Mouse (Mus musculus) regulatory T cell (primary cell): Measurements from ENCODE around the gene Pip5k1a.
"Not testable (repeated sequence)": the region's sequence is repeated elsewhere in the genome, so short reads cannot be mapped to it uniquely, and the experiment has no call there.

Experiments
- in situ Hi-C: fragments of 300-600 bp; cut with MboI, MseI; formaldehyde crosslinking; loops from one replicate; pipeline ENCODE4 v1.15.1; 2025; ENCODE audit warnings: high pct_unique_total_duplicates

Pip5k1a gene

GRCm38 (mm10) chr3:95106338-95107117, at the start of gene Pip5k1a:
Pip5k1a (minus strand) TSS chr3:95106930.
- in situ Hi-C loops = no loop called here

DNA sequence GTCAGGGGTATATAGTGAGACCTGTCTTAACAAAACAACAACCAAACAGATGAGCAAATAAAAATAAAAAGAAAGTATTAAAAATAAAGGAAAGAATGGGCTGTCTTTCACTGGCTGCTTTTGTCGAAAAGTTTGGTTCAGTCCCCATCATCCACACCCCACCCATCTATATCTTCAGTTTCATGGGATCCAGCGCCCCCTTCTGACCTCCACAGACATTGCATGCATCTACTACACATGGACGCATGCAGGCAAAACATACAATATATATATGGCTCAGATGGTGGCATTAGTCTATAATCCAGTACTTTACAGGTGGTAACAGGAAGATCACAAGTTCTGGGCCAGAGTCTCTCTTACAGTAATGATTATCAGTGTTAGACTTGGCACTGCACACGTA, 47.1 kb upstream of the Pip5k1a start:
- in situ Hi-C loops = no loop called here

DNA sequence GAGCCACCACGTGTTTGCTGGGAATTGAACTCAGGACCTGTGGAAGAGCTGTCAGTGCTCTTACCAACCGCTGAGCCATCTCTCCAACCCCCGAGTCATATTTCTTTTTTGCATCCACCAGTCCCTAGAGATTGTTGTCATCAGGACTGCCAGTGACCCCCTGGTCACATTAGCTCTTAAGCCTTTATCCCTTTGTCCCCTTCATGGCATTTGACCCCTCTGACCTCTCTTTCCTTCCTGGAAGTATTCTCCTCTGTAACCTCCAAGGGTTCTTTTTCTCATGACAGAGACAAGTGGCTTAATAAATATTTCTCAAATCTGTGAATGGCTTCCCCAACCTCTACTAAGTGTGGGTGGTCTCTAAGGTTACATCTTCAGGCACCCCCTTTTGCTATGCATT, 41.2 kb upstream of the Pip5k1a start:
- in situ Hi-C loops = no loop called here

DNA sequence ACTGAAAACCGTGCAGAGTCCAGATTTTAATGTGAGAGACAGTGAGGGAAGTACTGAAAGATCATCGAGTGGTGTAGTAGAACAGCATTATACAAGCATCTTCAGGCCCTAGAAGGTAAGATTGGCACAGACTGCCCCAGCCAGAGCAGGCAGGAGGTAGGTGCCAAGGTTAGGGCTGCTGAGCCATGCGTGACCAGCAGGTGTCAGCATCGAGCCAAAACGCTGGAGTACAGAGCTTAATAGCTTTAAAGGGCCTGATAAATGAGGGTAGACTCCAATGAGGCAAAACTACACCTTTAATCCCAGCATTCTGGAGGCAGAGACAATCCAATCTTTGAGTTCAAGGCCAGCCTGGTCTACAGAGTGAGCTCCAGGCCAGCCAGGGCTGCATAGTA, 35.9 kb upstream of the Pip5k1a start:
- in situ Hi-C loops = no loop called here

- in situ Hi-C loops = no loop called here
These were observed 35.4 kb upstream of the Pip5k1a start, which contains the start of gene Tnfaip8l2 for GRCm38 (mm10) chr3:95141952-95142616. Tnfaip8l2 (minus strand) TSS chr3:95142360.

- in situ Hi-C loops = no loop called here
These were observed 34.7 kb upstream of the Pip5k1a start for GRCm38 (mm10) chr3:95141474-95141873.

DNA sequence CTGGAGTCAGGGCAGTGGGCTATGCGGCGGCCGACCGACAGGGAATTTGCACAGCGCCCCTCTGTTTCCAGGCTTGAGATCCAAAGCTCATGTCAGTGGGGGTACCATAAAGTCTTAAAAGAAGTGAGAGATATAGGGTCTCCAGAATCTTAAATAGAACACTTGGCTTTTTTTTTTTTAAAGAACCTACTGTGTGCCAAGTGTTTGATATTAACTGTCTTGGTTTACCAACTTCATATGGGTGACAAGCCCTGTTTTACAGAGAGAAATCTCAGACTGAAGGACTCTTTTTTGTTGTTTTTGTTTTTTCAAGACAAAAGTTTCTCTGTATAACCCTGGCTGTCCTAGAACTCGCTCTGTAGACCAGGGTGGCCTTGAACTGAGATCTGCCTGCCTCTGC, 34.1 kb upstream of the Pip5k1a start:
- in situ Hi-C loops = no loop called here

GRCm38 (mm10) chr3:95140289-95140595, 33.5 kb upstream of the Pip5k1a start:
- in situ Hi-C loops = no loop called here

- in situ Hi-C loops = loop anchor here (5.0 kb wide), 1 partner anchor 1212 kb away; no protein-coding TSS in a partner anchor
These were observed 33.0 kb upstream of the Pip5k1a start for GRCm38 (mm10) chr3:95139586-95140288.

DNA sequence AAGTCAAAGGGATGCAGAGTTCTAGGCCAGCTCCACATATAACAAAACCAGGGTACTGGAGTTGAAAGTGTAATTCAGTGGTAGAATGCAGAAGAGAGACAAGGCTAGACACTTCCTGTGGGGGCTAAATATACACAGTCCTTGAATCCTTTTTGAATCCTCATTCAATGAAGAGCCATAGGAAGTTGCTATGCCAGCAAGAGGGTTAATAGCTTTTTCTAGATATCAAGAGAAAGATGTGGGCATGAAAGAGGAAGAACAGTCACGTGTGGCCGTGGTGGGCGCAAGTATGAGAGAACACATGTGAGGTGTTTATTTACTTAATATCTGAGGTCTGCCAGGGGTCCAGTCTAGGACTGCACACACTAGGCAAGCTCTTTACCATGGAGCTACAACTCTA, 29.6 kb upstream of the Pip5k1a start:
- in situ Hi-C loops = loop anchor here (5.0 kb wide), 1 partner anchor 1209 kb away; no protein-coding TSS in a partner anchor

DNA sequence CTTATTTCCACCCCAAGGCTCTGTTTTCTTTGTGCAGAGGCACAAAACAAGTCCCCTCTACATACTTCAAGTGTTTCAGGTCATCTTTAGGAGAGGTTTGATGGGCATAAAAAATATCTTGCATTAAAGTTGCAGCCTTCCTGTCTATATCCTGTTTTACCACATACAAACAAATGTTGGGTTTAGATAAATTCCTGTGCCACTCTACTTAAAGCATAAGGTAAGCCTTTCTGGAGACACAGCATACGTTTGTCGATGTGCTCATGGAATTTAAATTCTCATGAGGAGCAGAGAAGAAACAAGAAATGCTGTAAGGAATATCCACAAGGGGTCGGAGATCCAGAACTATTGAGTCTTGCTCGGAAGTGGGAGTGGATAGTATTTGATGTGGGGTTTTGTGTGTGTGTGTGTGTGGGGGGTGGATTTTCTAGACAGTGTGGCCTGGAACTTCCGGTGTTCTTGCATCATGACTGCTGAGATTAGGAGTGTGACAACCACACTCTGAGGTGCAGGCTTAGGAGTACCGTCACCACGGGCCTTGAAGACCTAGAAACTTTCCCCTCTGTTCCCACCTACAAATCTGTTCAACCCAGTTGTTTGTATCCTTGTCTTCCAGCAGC, 28.8 kb upstream of the Pip5k1a start:
- in situ Hi-C loops = loop anchor here (5.0 kb wide), 1 partner anchor 1208 kb away; no protein-coding TSS in a partner anchor

DNA sequence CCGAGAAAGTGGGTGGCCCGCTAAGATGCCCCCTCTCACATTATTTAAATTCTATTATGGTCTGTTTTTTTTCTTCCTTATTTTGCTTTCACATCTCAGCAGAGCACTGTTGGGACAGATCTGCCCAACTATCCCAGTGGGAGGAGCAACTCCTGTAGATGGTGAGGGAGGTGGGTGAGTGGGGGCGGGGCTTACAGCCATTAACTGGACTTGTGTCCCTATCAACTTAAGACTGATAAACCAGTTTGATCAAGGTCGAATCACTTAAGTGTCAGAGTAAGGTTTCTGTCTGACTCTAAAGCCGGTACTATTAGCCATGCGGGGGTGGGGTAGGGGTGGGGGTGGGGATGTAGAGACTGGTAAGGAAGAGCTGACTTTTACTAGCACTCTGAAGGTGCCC, 28.3 kb upstream of the Pip5k1a start:
- in situ Hi-C loops = loop anchor here (5.0 kb wide), 1 partner anchor 1208 kb away; no protein-coding TSS in a partner anchor

GRCm38 (mm10) chr3:95134133-95134532, 27.4 kb upstream of the Pip5k1a start:
- in situ Hi-C loops = not testable (repeated sequence)

- in situ Hi-C loops = no loop called here
These were observed 27.0 kb upstream of the Pip5k1a start, which contains the start of the genes Scnm1 and Lysmd1 for GRCm38 (mm10) chr3:95133680-95134101. Scnm1 (minus strand) TSS chr3:95134011. Lysmd1 (plus strand) TSS chr3:95134088.

- in situ Hi-C loops = no loop called here
These were observed 26.4 kb upstream of the Pip5k1a start for GRCm38 (mm10) chr3:95133176-95133575.

DNA sequence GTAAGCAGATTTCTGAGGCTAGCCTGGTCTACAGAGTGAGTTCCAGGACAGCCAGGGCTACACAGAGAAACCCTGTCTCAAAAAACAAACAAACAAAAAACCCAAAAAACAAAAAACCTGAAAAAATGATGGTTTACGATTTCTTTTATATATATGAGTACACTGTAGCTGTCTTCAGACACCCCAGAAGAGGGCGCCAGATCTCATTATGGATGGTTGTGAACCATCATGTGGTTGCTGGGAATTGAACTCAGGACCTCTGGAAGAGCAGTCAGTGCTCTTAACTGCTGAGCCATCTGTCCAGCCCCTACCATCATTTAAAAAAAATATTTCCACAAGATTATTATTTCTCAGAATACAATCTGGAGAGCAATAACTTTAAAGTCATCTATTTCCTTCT, 25.7 kb upstream of the Pip5k1a start:
- in situ Hi-C loops = not testable (repeated sequence)

- in situ Hi-C loops = no loop called here
These were observed 23.4 kb upstream of the Pip5k1a start for GRCm38 (mm10) chr3:95130081-95130480.

- in situ Hi-C loops = no loop called here
These were observed 22.5 kb upstream of the Pip5k1a start for GRCm38 (mm10) chr3:95129226-95129651.

- in situ Hi-C loops = no loop called here
These were observed 18.2 kb upstream of the Pip5k1a start for GRCm38 (mm10) chr3:95124972-95125371.

- in situ Hi-C loops = no loop called here
These were observed 17.5 kb upstream of the Pip5k1a start, which contains the start of gene Tmod4 for GRCm38 (mm10) chr3:95124246-95124645. Tmod4 (plus strand) TSS chr3:95124476.

- in situ Hi-C loops = no loop called here
These were observed 14.8 kb upstream of the Pip5k1a start for GRCm38 (mm10) chr3:95121580-95121979.

GRCm38 (mm10) chr3:95117751-95118150, 11.0 kb upstream of the Pip5k1a start:
- in situ Hi-C loops = no loop called here
